Mouse (Mus musculus) common myeloid progenitor, adult 5-6 weeks (primary cell): ENCODE data around the gene Prcp. TPM values are rescaled to one million over a fixed set of nuclear protein-coding genes. Genes with fewer than 3 reads are reported as not detected.
A peak's percentile ranks its signal among the peaks of the same experiment; 100 is the strongest.

Source experiments
- ATAC-seq: replicated peaks from 2 replicates; pipeline ENCODE4 v1.8.0; 2016; ENCODE audit warnings: low read depth, mild to moderate bottlenecking, moderate TSS enrichment, inconsistent platforms; ENCODE audit not compliant: poor library complexity, severe bottlenecking
- total RNA-seq: library from RNA; stranded (forward); fragments of 200-1000, 187-1606 nt; gene quantifications from 2 replicates; pipeline ENCODE4 v1.2.3, GENCODE M21; 2017

Gene Prcp
- total RNA-seq: 52.6 and 59.2 TPM in 2 replicates

DNA sequence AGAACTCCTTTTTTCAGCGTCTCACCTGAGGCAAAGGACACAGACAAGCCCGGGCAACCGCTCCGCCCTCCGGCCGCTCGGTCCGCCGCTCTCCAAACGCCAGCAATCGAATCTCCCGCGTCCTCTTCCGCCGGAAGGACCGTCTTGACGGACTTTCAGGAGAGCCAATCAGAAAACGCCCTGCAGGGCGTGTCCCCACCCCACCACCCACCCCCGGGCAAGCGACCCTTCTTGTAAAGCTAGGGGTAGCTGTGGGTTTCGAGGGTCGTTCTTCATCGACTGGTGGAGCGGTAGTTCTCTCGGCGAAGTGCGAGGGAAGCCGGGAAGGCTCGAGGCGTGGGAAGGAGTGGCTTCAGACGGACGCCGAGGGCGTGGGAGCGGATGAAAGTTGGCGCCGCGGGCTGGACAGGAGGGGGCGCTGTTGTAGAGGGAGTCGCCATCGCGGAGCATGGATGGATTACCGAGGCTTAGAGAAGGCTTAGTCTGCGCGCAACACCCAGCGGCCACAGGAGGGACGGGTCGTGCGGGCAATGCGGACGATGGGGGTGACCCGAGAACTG lies at the start of gene Prcp, which contains the start of gene Ddias:
Gene Prcp, plus strand, starts transcription at position 355 of the 560 bp plus-strand sequence.
Gene Ddias, minus strand, starts transcription at position 132 of the 560 bp plus-strand sequence.
- ATAC-seq: peak; percentile 52

DNA sequence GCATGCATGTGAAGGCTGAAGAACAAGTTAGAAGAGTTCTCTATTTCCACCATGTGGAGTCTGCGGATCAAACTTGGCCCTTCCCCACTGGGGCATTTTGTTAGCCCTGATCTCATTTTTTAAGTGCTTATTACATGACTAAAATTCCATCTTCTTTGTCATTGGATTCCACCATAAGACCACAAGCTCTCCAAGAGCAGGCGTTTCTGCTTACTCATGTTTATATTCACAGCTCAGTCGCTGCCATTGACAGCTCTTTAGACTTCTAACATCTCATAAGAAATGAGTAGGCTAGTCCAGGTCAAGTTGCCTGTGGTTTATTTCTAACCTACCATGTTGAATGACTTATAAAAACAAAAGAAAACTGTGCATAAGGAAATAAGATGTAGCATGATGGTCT lies 48.0 kb upstream of the Prcp start:
- ATAC-seq: no peak

DNA sequence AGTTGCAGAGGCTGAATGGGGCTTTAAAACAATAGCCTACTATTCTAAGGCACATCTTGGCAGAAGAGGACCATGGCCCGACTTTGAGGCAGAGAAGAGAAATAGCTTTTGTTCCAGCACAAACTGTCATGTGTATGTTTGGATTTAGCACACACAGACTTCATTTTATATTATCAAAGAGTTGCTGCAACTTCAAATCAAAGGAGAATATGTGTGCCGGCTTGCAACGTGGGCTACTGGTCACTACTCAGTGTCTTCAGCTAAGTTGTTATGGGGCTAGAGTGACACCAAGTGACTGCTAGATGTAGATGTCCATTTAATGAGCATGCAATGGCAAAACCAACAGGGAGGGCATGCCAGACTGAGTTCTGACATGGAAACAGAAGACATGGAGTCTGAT lies 46.3 kb upstream of the Prcp start:
- no peak for ATAC-seq

DNA sequence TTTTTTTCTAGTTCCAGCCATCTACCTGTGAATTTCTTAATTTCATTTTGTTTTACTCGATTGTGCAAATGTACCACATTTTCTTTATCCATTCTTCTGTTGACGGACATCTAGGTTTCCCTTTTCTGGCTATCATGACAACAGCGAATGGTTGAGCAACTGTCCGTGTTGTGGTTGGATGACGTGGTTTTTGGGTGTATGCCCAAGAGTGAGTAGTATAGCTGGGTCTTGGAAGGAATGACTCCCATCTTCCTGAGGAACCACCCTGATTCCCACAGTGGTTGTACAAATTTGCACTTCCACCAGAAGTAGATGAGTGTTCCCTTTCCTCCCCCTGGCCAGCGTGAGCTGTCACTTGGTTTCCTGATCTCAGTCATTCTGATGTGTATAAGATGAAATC lies 41.9 kb upstream of the Prcp start:
- ATAC-seq: peak; percentile 75

DNA sequence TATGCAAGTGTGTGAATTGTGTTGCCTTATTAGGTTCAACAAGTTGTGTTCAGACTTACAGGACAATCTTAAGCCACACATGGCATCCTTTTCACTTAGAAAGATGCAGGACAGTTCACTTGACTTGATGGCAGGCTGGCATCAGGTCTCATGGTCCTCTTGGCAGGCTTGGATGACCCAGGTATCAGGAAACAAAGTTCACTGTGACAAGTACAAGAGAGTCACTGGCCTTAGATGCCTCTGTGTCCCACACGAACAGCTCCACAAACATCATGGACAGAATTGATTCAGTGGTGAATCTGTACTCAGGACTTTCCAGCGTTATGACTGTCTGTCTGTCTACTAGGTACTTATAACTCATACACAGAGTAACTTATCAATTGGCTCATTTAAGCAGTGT lies 39.9 kb upstream of the Prcp start:
- ATAC-seq: no peak

DNA sequence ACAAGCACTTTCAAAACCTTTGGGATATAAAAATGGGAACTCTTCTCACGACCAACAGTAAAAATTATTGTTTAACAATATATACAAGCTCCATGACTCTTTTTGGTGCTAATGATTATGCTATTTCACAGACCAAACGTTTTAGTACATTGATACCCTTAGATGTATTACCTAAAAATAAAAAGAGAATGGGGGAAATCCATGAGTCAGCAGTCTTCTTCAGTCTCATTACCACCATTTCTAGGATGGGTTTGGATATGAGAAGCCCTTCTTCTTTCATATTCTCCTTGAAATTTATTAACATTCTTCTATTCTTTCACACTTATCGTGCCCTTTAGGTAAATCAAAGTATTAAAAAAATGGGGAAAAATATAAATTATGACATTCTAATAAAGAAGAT lies 37.8 kb upstream of the Prcp start:
- no peak for ATAC-seq

DNA sequence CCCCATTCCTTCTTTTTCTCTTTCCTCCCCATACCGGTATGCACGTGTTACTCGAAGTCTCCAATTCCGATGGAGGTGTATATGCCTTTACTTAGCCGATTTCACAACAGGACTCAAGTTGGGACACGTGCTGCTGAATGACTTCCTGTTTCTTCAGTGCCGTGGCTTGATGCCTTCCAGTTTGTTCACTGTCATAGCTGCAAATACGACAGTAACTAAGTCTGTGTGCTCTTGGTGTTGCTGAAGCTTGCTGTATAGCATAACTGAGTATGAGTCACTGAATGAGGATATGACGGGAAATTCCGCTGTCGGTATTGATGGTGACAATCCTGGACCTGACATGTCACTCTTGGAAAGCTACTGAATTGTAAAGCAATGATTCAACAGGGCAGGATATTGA lies 37.0 kb upstream of the Prcp start:
- ATAC-seq: peak; percentile 94

DNA sequence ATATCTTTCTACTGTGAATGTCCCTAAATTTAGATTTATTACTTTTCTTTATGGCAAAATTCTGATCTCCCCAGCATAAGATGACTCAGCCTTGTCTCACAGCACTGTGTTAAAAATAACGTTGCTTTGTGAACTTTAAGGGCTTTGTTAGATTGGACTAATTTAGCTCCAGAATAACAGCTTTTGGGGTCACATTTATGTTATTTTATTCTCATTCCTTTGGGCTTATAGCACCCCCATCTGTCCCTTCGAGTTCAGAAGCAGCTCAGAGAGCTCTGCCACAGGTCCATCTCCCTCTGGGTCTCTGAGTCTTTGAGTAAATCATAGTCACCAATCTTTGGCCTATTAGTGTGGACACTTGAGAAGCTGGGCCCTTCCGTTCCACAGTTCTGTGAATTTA lies 36.4 kb upstream of the Prcp start:
- no peak for ATAC-seq

DNA sequence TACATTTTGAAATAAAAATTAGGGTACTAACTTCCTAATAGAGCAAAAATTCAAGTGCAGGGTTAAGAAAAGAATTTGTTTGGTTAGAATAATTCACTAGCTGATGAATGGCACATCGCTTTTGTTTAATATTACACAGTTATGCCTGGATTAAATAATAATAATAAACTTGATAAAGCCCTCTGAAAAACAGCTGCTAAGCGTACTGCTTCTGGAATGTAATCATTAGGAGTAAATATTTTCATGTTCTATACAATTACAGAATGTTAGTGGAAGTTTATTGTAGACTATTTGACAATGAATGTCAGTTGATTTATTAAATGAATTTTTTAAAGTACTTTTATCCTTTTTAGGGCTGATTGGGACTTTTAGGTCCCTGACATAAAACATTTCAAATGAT lies 32.0 kb upstream of the Prcp start:
- ATAC-seq: no peak

DNA sequence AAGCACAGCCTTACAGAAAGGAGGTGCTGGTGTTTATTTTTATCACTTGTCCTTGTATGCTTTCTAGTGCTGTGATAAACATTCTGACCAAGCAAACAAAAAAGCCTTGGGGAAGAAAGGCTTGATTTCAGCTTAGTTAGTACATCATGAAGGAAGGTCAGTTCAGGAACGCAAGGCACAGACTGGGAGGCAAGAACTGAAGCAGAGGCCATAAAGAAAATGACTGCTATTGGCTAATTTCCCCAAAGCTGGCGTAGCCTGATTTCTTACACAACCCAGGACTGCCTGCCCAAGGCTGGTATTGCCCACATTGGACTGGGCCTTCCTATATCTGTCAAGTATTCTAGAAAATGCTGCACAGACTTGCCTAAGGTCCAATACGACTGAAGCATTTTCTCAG lies 26.0 kb upstream of the Prcp start:
- no peak for ATAC-seq

DNA sequence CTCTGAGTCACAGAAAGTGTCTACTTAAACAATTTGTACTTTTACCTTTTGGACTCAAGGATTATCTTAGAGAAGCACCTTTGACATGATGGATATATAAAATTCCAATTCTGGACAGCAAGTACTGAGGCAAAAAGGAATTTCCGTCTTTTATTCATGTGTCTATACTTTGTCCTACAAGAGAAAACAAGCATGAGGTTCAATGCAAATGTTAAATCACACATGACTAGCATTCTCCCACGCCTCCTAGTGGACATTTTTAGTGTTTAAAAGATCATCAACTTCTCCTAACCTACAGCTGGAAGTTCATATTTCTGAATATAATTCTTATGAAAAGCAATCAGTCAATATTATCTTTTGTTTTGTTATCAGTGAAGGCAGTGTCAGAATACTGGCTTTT lies 7.7 kb upstream of the Prcp start:
- peak; percentile 76 for ATAC-seq

DNA sequence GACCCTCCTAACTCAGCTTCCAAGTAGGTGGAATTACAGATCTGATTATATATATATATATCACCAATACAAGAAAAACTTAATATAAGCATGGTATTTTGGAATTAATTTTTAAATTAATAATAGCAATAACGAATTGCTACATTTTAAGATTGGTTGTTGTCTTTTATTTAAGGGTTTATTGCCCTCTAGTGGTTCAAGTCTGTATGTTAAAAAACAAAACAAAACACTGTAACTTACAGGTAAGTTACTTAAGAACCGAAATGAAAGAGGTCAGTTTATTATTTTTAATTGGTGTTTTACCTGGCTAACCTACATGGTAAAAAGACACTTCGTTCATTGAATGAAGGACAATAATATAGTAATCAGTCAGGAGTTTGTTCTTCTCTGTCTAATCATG lies 4.1 kb upstream of the Prcp start:
- ATAC-seq: no peak

DNA sequence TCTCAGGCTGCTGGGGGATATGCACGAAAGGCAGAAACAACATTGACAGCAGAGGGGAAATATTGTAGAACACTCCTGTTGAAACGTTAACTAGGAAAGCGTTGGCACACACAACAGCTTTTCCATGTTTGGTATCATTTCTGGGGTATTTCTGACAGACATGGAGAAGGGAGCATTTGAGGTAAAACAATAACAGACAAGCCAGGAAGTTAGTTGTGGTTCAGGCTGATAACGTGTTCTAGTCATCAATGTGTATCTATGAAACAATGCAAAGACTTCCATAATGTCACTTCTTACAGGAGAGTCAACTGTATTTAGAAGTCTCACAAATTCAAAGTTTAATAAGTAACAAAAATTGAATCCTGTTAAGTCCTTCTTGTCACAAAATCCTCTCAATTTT lies 2.7 kb upstream of the Prcp start:
- ATAC-seq: no peak

DNA sequence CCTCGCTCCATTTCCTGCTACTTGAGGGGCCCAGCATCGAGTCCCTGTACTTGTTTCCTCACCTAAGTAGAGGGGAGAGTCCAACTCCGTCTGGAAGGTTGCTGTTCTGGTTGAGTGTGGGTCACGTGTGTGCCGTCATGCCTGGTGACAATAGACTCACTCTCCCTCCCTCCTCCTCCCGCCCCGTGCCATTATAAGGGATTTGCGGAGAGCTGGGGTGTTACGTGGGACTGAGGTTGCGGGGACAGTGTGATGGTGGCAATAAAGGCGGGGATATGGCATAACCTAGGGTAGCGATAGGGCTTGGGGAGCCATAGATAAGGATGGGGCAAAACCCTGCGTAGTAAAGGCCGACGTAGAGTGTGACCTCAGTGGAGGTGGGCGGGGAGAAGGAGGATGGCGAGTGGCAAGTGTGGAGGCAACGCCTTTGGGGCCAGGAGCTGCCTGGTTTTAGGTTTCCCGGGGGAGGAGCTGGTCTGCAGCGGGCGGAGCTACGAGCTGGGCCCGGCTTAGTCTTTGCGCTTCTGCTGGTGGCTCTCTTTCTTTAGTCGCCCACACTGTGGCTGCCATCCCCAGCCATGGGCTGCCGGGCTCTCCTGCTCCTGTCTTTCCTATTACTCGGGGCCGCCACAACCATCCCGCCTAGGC lies 615 bp downstream of the Prcp start:
- peak; percentile 67 for ATAC-seq

DNA sequence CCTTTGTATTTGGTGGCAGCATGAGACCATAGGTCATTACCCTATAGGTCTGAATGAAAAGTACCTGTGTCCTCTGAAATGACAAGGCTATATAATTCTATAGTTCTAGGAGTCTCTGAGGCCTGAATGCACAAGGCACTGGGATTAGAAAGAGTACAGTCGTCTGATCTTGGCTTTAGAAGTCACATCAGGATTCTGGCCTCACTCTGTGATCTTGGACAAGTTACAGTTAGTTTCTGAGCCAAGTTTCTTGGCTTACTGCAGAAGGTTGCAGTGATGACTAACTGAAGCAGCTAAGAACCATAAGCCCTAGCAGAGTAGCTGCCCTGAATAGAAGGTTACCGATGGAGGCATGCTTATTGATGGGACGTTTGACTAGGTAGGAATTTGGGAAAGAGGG lies 1.8 kb downstream of the Prcp start:
- ATAC-seq: no peak

DNA sequence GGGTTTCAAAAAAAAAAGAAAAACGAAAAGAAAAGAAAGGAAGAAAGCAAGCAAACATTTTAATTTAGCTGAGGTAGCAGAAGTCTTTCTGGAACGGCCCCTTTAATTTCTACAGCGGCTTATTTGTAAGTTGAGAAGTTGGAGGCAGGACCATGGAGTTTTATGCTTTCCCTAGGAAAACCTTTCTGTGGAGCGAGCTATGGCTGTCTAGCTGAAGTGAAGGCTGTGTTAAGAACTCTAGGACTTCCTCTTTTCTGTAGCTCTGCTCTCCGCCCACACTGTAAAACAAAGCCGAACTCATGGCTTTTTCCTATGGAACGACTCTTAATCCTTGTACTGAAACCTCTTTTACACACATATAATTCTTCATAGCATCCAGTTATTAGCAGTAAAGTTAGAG lies 2.3 kb downstream of the Prcp start:
- 0 out of 2 replicates have a peak, but pooled peaks have one; percentile 7 for ATAC-seq

DNA sequence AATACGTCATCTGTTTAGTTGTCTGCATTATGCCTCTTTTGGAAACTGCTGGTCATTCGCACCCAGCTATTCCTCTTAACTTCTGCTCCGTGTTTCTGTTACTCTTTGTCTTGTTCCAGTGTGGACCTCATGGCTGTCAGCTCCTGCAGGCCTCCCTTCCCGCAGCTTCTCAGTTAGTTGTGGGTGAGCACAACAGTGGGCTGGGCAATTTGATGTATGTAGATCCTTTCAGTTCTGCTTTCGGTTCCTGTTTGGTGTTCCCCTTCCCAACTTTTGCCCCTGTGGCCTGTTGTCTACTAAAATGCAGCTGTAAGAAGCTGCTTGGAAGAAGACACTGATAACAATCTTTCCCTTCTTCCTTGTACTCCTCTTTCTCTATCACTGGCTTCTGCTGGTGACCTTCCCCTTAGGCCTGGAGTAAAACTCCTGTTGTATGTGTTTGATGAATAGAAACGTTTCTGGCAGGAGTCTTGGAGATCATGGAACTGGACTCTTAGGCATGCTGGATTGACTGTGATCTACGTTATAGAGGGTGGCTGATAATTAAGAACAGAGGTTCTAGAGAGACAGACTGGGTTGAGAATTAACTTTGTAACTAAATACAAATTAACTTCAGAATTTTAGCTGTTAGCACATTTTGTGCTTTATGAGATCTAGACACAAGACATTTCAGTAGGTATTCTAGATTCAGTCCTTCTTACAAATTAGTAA lies 4.5 kb downstream of the Prcp start:
- peak; percentile 24 for ATAC-seq

DNA sequence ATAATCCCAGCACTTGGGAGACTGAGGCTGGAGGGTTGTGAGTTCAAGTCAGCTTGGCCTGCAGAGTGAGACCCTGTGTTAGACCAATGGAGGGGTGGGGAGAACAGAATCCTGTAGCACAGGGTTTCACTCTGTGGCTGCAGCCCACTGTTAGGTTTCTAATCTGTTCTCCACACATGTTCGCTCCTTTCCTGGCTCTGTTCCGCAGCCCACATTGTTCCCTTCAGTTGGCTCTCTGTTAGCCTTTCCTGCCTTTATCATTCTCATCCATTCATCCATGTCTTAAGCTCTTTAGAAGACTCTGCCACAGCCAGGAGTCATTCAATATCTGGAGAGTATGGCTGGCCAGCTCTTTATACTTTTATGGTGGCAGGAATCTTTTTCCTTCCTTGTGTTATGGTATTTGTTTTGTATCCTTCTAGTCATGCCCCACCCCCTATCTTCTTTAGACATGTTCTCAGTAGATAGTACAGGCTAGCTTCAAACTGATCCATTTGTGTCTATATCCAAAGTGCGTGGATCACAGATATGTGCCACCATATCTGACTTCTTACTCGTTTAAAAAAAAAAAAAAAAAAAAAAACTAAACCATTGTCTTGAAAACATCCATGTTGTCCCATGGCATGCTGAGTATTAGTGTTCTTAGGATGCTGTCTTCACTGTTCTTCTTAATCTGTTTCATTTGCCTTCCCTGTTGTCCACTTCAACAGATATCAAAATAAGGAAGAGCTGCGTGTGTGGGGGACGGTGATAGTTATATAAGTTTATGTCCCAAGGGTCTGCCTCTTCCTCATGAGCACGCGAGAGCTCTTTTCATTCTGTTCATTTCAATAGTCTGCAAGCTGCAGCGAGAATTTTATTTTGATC lies 9.8 kb downstream of the Prcp start:
- peak; percentile 73 for ATAC-seq

DNA sequence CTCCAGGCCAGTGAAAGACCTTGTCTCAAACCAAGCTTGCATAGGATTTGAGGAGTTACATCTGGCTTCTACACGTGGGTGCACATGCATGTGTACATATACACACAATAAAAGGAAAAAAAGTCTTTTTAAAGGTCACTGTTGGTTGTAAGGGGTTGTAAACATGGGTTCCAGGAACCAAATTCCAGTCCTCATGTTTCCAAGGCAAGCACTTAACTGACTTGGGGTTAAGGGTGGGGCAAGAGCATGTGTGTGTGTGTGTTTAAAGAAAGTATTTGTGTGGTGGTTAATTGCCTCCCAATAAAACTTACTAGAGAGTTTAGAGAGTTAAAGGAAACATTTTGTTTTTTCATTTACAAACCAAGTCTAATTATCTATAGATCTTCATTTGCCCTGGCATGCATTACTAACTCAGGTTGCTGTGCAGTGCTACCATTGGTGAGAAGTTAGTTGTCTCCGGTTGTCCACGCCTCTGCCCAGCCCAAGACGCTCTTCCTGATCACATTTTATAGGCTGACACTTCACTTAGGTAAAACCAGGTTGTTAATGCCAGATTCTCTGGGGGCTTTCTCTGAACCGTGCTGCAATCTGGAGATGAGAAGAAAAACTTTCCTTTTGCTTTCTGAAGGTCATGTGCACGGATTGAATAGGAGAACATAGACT lies 10.9 kb downstream of the Prcp start:
- no peak for ATAC-seq

DNA sequence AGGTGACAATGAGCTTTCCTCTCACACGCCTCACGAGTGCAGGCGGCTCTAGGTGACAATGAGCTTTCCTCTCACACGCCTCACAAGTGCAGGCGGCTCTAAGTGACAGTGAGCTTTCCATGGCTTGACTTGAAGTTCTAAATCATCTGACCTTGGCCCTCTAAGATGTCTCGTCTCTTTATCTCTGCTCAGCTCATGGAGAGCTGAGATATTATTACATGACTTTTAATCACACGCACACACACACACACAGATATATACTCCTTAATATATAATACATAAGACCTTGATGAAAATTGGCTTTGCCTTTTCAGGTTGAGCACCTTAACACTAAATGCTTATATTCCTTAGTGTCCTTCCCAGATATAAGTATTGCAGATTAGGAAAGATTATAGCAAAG lies 12.5 kb downstream of the Prcp start:
- ATAC-seq: no peak
